Comparison of ENCODE assay signal across 11 mouse cellular contexts in the genomic region with DNA sequence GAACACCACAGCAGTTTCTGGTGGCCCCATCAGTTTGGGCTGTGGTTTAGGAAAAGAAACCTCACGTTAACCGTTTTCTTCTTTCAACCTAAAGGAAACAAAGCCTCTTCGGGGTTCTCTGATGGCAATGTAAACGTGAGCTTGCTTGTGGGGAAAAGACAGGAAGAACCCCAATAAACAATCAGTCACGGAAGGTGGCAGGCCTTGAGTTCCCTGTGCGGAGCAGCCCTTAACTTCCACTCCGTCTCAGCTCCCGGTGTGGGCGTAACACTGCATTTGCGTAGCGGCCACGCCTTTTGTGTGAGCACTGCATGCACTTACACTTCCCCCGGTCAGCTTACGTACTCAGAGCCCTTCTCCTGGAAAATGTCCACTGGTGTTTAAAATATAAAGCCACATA. TPM values are rescaled to one million over a fixed set of nuclear protein-coding genes. Genes with fewer than 3 reads are reported as not detected.
DNase-seq lines count a peak whose midpoint lies in the region; ATAC-seq and TF ChIP-seq lines count a peak whose summit lies in the region.
"Had no signal": no experiment of that assay in that cellular context is flagged by ENCODE, and none has a peak within 500 bp of the region (broad histone marks: within the 10 kb centered on the region; RNA-seq: fewer than 3 reads in every experiment).

No protein-coding gene starts in this region.

- peak; percentile 12 for DNase-seq in hindbrain, embryonic 11.5 days (ENCODE audit: low spot score)
- no peak for DNase-seq in hindbrain, embryonic 14.5 days (ENCODE audit: low spot score)
- peak; percentile 13 for DNase-seq in embryo, embryonic 10.5 days (ENCODE audit: low spot score)
- DNase-seq in liver, postnatal 0 days, result peak; percentile 38
- peak; percentile 49 to 59 for DNase-seq in thymus, postnatal 10 days (ENCODE audit: low spot score in 2 of 2)
- DNase-seq in yolk sac, embryonic 10.5 days (ENCODE audit: low spot score), result no peak
- no peak for DNase-seq in forebrain, embryonic 14.5 days (ENCODE audit: low spot score)
- DNase-seq: lung, postnatal 10 days had no signal

- no peak for TF ChIP-seq CTCF in liver, postnatal 0 days (IDR thresholded peaks at IDR 0.05; ENCODE audit: low read depth)

- H3K4me1 ChIP-seq in hindbrain, embryonic 11.5 days (replicated peaks; ENCODE audit: control insufficient read depth, insufficient read depth, low read length), result no peaks in the 10 kb centered on the region
- no peaks in the 10 kb centered on the region for H3K4me1 ChIP-seq in hindbrain, embryonic 14.5 days (replicated peaks; ENCODE audit: control insufficient read depth, insufficient read depth, low read length)
- H3K4me1 ChIP-seq in liver, postnatal 0 days (ENCODE audit: insufficient read depth), result 0 out of 2 replicates have a peak, but pooled peaks cover 3% of the 10 kb centered on the region
- H3K4me1 ChIP-seq in midbrain, embryonic 13.5 days (replicated peaks), result no peaks in the 10 kb centered on the region
- no peaks in the 10 kb centered on the region for H3K4me1 ChIP-seq in forebrain, embryonic 14.5 days (ENCODE audit: control insufficient read depth, insufficient read depth, low read length)
- H3K4me1 ChIP-seq: heart, embryonic 13.5 days had no signal

- H3K9ac ChIP-seq in hindbrain, embryonic 11.5 days (ENCODE audit: low read depth, low read length), result no peak overlapping the region
- no peak overlapping the region for H3K9ac ChIP-seq in hindbrain, embryonic 14.5 days
- no peak overlapping the region for H3K9ac ChIP-seq in liver, postnatal 0 days (replicated peaks)
- H3K9ac ChIP-seq in midbrain, embryonic 13.5 days (replicated peaks), result no peak overlapping the region
- no peak overlapping the region for H3K9ac ChIP-seq in forebrain, embryonic 14.5 days (ENCODE audit: low read length)
- H3K9ac ChIP-seq: heart, embryonic 13.5 days had no signal

- TF ChIP-seq EP300 in liver, postnatal 0 days (IDR thresholded peaks at IDR 0.05; ENCODE audit: low read depth), result no peak

- H3K9me3 ChIP-seq in hindbrain, embryonic 11.5 days (ENCODE audit: control insufficient read depth, low read length), result no peaks in the 10 kb centered on the region
- H3K9me3 ChIP-seq in hindbrain, embryonic 14.5 days (ENCODE audit: control insufficient read depth, low read length), result no peaks in the 10 kb centered on the region
- H3K9me3 ChIP-seq in liver, postnatal 0 days (ENCODE audit: low read length), result no peaks in the 10 kb centered on the region
- H3K9me3 ChIP-seq in midbrain, embryonic 13.5 days, result no peaks in the 10 kb centered on the region
- H3K9me3 ChIP-seq in forebrain, embryonic 14.5 days (replicated peaks; ENCODE audit: control insufficient read depth, low read length), result no peaks in the 10 kb centered on the region
- H3K9me3 ChIP-seq: heart, embryonic 13.5 days had no signal

- ATAC-seq in hindbrain, embryonic 11.5 days (ENCODE audit: low FRiP score), result no peak
- ATAC-seq in hindbrain, embryonic 14.5 days (ENCODE audit: low FRiP score), result no peak
- ATAC-seq in liver, postnatal 0 days, result no peak
- ATAC-seq in midbrain, embryonic 13.5 days, result no peak
- ATAC-seq in forebrain, embryonic 14.5 days, result no peak

- no peaks in the 10 kb centered on the region; the same call in 1 of the 2 replicates for H3K36me3 ChIP-seq in hindbrain, embryonic 11.5 days (ENCODE audit: control insufficient read depth, insufficient read depth, low read length)
- H3K36me3 ChIP-seq in hindbrain, embryonic 14.5 days (replicated peaks; ENCODE audit: control insufficient read depth, insufficient read depth), result peaks cover 6% of the 10 kb centered on the region; the same call in 1 of the 2 replicates
- peaks cover 20% of the 10 kb centered on the region for H3K36me3 ChIP-seq in liver, postnatal 0 days (replicated peaks; ENCODE audit: insufficient read depth, low read length)
- H3K36me3 ChIP-seq in midbrain, embryonic 13.5 days, result peaks cover 38% of the 10 kb centered on the region
- peaks cover 40% of the 10 kb centered on the region for H3K36me3 ChIP-seq in forebrain, embryonic 14.5 days (ENCODE audit: control insufficient read depth, insufficient read depth, low read length)

- no peak overlapping the region for H3K27ac ChIP-seq in hindbrain, embryonic 11.5 days (ENCODE audit: low read depth, low read length)
- H3K27ac ChIP-seq in hindbrain, embryonic 14.5 days, result no peak overlapping the region
- H3K27ac ChIP-seq in liver, postnatal 0 days (ENCODE audit: low read depth), result no peak overlapping the region
- H3K27ac ChIP-seq in midbrain, embryonic 13.5 days, result no peak overlapping the region
- H3K27ac ChIP-seq in forebrain, embryonic 14.5 days (ENCODE audit: low read depth, low read length), result no peak overlapping the region
- H3K27ac ChIP-seq: heart, embryonic 13.5 days had no signal

- H3K4me2 ChIP-seq in hindbrain, embryonic 11.5 days (replicated peaks; ENCODE audit: low read depth, low read length), result no peak overlapping the region
- no peak overlapping the region for H3K4me2 ChIP-seq in hindbrain, embryonic 14.5 days (replicated peaks)
- H3K4me2 ChIP-seq in liver, postnatal 0 days (ENCODE audit: low read depth, low read length), result peak overlapping the region; percentile 15; the same call in 1 of the 2 replicates
- H3K4me2 ChIP-seq in midbrain, embryonic 13.5 days (replicated peaks), result no peak overlapping the region
- no peak overlapping the region for H3K4me2 ChIP-seq in forebrain, embryonic 14.5 days (ENCODE audit: low read length)
- H3K4me2 ChIP-seq: heart, embryonic 13.5 days had no signal

- H3K27me3 ChIP-seq in hindbrain, embryonic 11.5 days (ENCODE audit: control insufficient read depth, insufficient read depth, low read length), result no peaks in the 10 kb centered on the region
- H3K27me3 ChIP-seq in hindbrain, embryonic 14.5 days (ENCODE audit: control insufficient read depth, insufficient read depth, low read length), result no peaks in the 10 kb centered on the region
- no peaks in the 10 kb centered on the region for H3K27me3 ChIP-seq in liver, postnatal 0 days (ENCODE audit: insufficient read depth, low read length)
- no peaks in the 10 kb centered on the region for H3K27me3 ChIP-seq in midbrain, embryonic 13.5 days
- no peaks in the 10 kb centered on the region for H3K27me3 ChIP-seq in forebrain, embryonic 14.5 days (replicated peaks; ENCODE audit: control insufficient read depth, insufficient read depth, low read length)
- H3K27me3 ChIP-seq: heart, embryonic 13.5 days had no signal

- 53% methylated on average over 14 of the region's 14 CpGs for WGBS in hindbrain, embryonic 11.5 days
- WGBS in hindbrain, embryonic 14.5 days, result 51% methylated on average over 14 of the region's 14 CpGs
- 31% methylated on average over 14 of the region's 14 CpGs for WGBS in liver, postnatal 0 days (ENCODE audit: insufficient replicate concordance)
- 57% methylated on average over 14 of the region's 14 CpGs for WGBS in midbrain, embryonic 13.5 days
- 65% methylated on average over 14 of the region's 14 CpGs for whole genome bisulfite sequencing in forebrain, embryonic 14.5 days

- H3K4me3 ChIP-seq in hindbrain, embryonic 11.5 days (ENCODE audit: low read depth, low read length), result no peak overlapping the region
- no peak overlapping the region for H3K4me3 ChIP-seq in hindbrain, embryonic 14.5 days (replicated peaks; ENCODE audit: low read length)
- H3K4me3 ChIP-seq in liver, postnatal 0 days (ENCODE audit: low read depth, low read length), result no peak overlapping the region
- no peak overlapping the region for H3K4me3 ChIP-seq in midbrain, embryonic 13.5 days (replicated peaks)
- no peak overlapping the region for H3K4me3 ChIP-seq in forebrain, embryonic 14.5 days (ENCODE audit: low read depth, low read length)
- H3K4me3 ChIP-seq: heart, embryonic 13.5 days; myocyte had no signal

RNA-seq across cellular contexts. Expression of a gene that starts 49.4 kb away (rescaled TPM):
- 22.5 and 27.8 TPM in 2 replicates for polyA plus RNA-seq in hindbrain, embryonic 11.5 days (2014; fragmentation: Nextera tagmentation; extraction: Ambion mirVana)
- polyA plus RNA-seq in hindbrain, embryonic 14.5 days (2014; fragmentation: Nextera tagmentation; extraction: Ambion mirVana), result 29.3 and 29.9 TPM in 2 replicates
- polyA plus RNA-seq in liver, postnatal 0 days (2015; fragmentation: Nextera tagmentation; extraction: Ambion mirVana), result 1.3 and 1.7 TPM in 2 replicates
- 29.9 and 31.9 TPM in 2 replicates for polyA plus RNA-seq in midbrain, embryonic 13.5 days (2015; fragmentation: Nextera tagmentation; extraction: Ambion mirVana)
- 24.5 and 28.3 TPM in 2 replicates for polyA plus RNA-seq in forebrain, embryonic 14.5 days (2014; fragmentation: Nextera tagmentation; extraction: Ambion mirVana)

RNA-seq across cellular contexts. Expression of a gene that starts 59.9 kb away (rescaled TPM):
- polyA plus RNA-seq in hindbrain, embryonic 11.5 days (2014; fragmentation: Nextera tagmentation; extraction: Ambion mirVana), result 6.0 and 6.4 TPM in 2 replicates
- 2.9 and 4.9 TPM in 2 replicates for polyA plus RNA-seq in hindbrain, embryonic 14.5 days (2014; fragmentation: Nextera tagmentation; extraction: Ambion mirVana)
- polyA plus RNA-seq in liver, postnatal 0 days (2015; fragmentation: Nextera tagmentation; extraction: Ambion mirVana), result 4.0 and 4.1 TPM in 2 replicates
- 5.7 and 6.9 TPM in 2 replicates for polyA plus RNA-seq in midbrain, embryonic 13.5 days (2015; fragmentation: Nextera tagmentation; extraction: Ambion mirVana)
- polyA plus RNA-seq in forebrain, embryonic 14.5 days (2014; fragmentation: Nextera tagmentation; extraction: Ambion mirVana), result 3.2 and 4.8 TPM in 2 replicates

Comparison
In these comparisons a context has a peak if more than half of its experiments do, and no peak if none do; other contexts are left out.
1. DNase-seq: peak in hindbrain, embryonic 11.5 days (single experiment), embryo, embryonic 10.5 days (single experiment), liver, postnatal 0 days (single experiment) and thymus, postnatal 10 days (2 of 2); none in hindbrain, embryonic 14.5 days (single experiment), yolk sac, embryonic 10.5 days (single experiment) and forebrain, embryonic 14.5 days (single experiment).